In genomic region chr1:72255062-72255853, GRCm38 (mm10) we compare ENCODE assay signal across 7 mouse cellular contexts. TPM values are rescaled to one million over a fixed set of nuclear protein-coding genes. Genes with fewer than 3 reads are reported as not detected.
DNase-seq lines count a peak whose midpoint lies in the region; ATAC-seq and TF ChIP-seq lines count a peak whose summit lies in the region.

No protein-coding gene starts in this region.

- no peaks in the 10 kb centered on the region for H3K27me3 ChIP-seq in embryonic facial prominence, embryonic 13.5 days

- H3K4me1 ChIP-seq in ES-E14 (ENCODE audit: control insufficient read depth in 2 of 2, insufficient read depth in 2 of 2, low read length in 2 of 2, poor library complexity in 1 of 2) = peaks cover 0 to 9% of the 10 kb centered on the region in 2 experiments; a peak in 1 of 4 replicates
- peaks cover 16% of the 10 kb centered on the region for H3K4me1 ChIP-seq in embryonic facial prominence, embryonic 13.5 days

- H3K4me3 ChIP-seq in ES-E14 (ENCODE audit: insufficient read depth in 1 of 2, low read depth in 1 of 2, low read length in 2 of 2, poor library complexity in 1 of 2, severe bottlenecking in 1 of 2) = no peak overlapping the region
- peak overlapping the region; percentile 46 for H3K4me3 ChIP-seq in embryonic facial prominence, embryonic 13.5 days

- no peak for DNase-seq in ES-E14 (ENCODE audit: low read depth, low spot score)
- DNase-seq in adrenal gland, postnatal 14 days = peak; percentile 69
- peak; percentile 62 to 65 for DNase-seq in heart, postnatal 10 days
- DNase-seq in layer of hippocampus, adult 9-11 months = peak; percentile 82
- DNase-seq in lung, postnatal 25 days (ENCODE audit: low spot score) = peak; percentile 40
- peak; percentile 54 for DNase-seq in right cerebral cortex, adult 18-20 months

- 1% methylated on average over 15 of the region's 15 CpGs for WGBS in embryonic facial prominence, embryonic 13.5 days

- peak overlapping the region; percentile 65 for H3K4me2 ChIP-seq in embryonic facial prominence, embryonic 13.5 days

- H3K27ac ChIP-seq in ES-E14 (ENCODE audit: insufficient read depth, low read depth, low read length, poor library complexity, severe bottlenecking) = 0 out of 2 replicates have a peak overlapping the region, but pooled peaks have one; percentile 12
- H3K27ac ChIP-seq in embryonic facial prominence, embryonic 13.5 days = peak overlapping the region; percentile 95

- H3K9me3 ChIP-seq in ES-E14 (ENCODE audit: control insufficient read depth, insufficient read depth, low read depth, low read length) = no peaks in the 10 kb centered on the region
- no peaks in the 10 kb centered on the region for H3K9me3 ChIP-seq in embryonic facial prominence, embryonic 13.5 days

- ATAC-seq in embryonic facial prominence, embryonic 13.5 days (ENCODE audit: insufficient number of reproducible peaks, insufficient read depth, low FRiP score, low TSS enrichment, low read depth) = peak; percentile 83

- intact Hi-C loops in heart, postnatal 10 days (cut with DNase I) = loop anchor here (5.0 kb wide), 1 partner anchor 52 kb away; the partner anchor contains the start of gene Xrcc5

- no peaks in the 10 kb centered on the region for H3K36me3 ChIP-seq in ES-E14 (ENCODE audit: control insufficient read depth, insufficient read depth, low read length, poor library complexity, severe bottlenecking)
- peaks cover 7% of the 10 kb centered on the region; the same call in 1 of the 2 replicates for H3K36me3 ChIP-seq in embryonic facial prominence, embryonic 13.5 days

- in situ Hi-C loops in ES-E14 (cut with MboI; ENCODE audit: low sequenced_read_pairs in 2 of 2, unreplicated experiment in 2 of 2) = no loop called here

- peak overlapping the region; percentile 9 for H3K9ac ChIP-seq in ES-E14 (ENCODE audit: insufficient read depth, low read depth, low read length, poor library complexity, severe bottlenecking)
- peak overlapping the region; percentile 69 for H3K9ac ChIP-seq in embryonic facial prominence, embryonic 13.5 days

TF ChIP-seq in ES-E14, 5 proteins besides CTCF, POLR2A, EP300 and RAD21:
- TF ChIP-seq HCFC1 (IDR thresholded peaks at IDR 0.05; ENCODE audit: borderline replicate concordance, insufficient read depth, low read length) = peak; percentile 75; the same call in 1 of the 2 replicates
- no peak for TF ChIP-seq CHD2 (IDR thresholded peaks at IDR 0.05; ENCODE audit: low read depth, low read length)

RNA-seq across cellular contexts. Expression of gene Pecr, which starts 28.9 kb away (rescaled TPM):
- 14.3 and 16.8 TPM in 2 replicates for total RNA-seq in ES-E14 (2012; rRNA removed)
- 35.9 and 56.7 TPM in 2 replicates for total RNA-seq in adrenal gland, postnatal 14 days (2021)
- polyA plus RNA-seq in embryonic facial prominence, embryonic 13.5 days (2015; fragmentation: Nextera tagmentation; extraction: Ambion mirVana) = 36.2 and 43.1 TPM in 2 replicates
- total RNA-seq in heart, postnatal 10 days (2021) = 10 to 100 TPM; 12.6 to 13.0 TPM

RNA-seq across cellular contexts. Expression of gene Tmem169, which starts 28.9 kb away (rescaled TPM):
- 0.32 and 0.36 TPM in 2 replicates for total RNA-seq in ES-E14 (2012; rRNA removed)
- 1.3 and 2.3 TPM in 2 replicates for total RNA-seq in adrenal gland, postnatal 14 days (2021)
- polyA plus RNA-seq in embryonic facial prominence, embryonic 13.5 days (2015; fragmentation: Nextera tagmentation; extraction: Ambion mirVana) = 3.5 and 4.8 TPM in 2 replicates
- total RNA-seq in heart, postnatal 10 days (2021) = under 1 TPM in 1 of 2 experiments, not detected in 1; 0.19 TPM

RNA-seq across cellular contexts. Expression of gene Mreg, which starts 43.2 kb away (rescaled TPM):
- 92.1 and 94.8 TPM in 2 replicates for total RNA-seq in ES-E14 (2012; rRNA removed)
- total RNA-seq in adrenal gland, postnatal 14 days (2021) = 7.5 and 8.0 TPM in 2 replicates
- polyA plus RNA-seq in embryonic facial prominence, embryonic 13.5 days (2015; fragmentation: Nextera tagmentation; extraction: Ambion mirVana) = 3.9 and 4.2 TPM in 2 replicates
- total RNA-seq in heart, postnatal 10 days (2021) = 10 to 100 TPM; 30.2 to 31.0 TPM

RNA-seq across cellular contexts. Expression of gene Xrcc5, which starts 52.0 kb away (rescaled TPM):
- 69.0 and 72.0 TPM in 2 replicates for total RNA-seq in ES-E14 (2012; rRNA removed)
- 11.9 and 12.6 TPM in 2 replicates for total RNA-seq in adrenal gland, postnatal 14 days (2021)
- polyA plus RNA-seq in embryonic facial prominence, embryonic 13.5 days (2015; fragmentation: Nextera tagmentation; extraction: Ambion mirVana) = 46.9 and 49.8 TPM in 2 replicates
- total RNA-seq in heart, postnatal 10 days (2021) = 10 to 100 TPM; 13.4 to 14.0 TPM
